Mouse (Mus musculus) liver, embryonic 13.5 days (tissue): ENCODE measurements around the gene Pomgnt2. TPM values are rescaled to one million over a fixed set of nuclear protein-coding genes. Genes with fewer than 3 reads are reported as not detected.

ENCODE experiments used
- ATAC-seq: fragments of 200-750 bp; cut with Nextera tagmentation; 2 replicates; pipeline ENCODE4 v1.8.0; 2017; ENCODE audit warnings: low read depth, mild to moderate bottlenecking, moderate number of reproducible peaks, moderate library complexity
- DNase-seq: peaks from one replicate; pipeline ENCODE4 v3.0.0; 2022
- H3K27ac ChIP-seq: fragments of 300-500 bp; sonication (generic); 2 replicates; pipeline ENCODE4 v1.5.1; 2015; ENCODE audit warnings: moderate library complexity, mild to moderate bottlenecking, inconsistent platforms
- H3K27me3 ChIP-seq: fragments of 300-500 bp; sonication (generic); 2 replicates; pipeline ENCODE4 v1.6.1; 2015; ENCODE audit warnings: mild to moderate bottlenecking, inconsistent platforms
- H3K36me3 ChIP-seq: fragments of 300-500 bp; sonication (generic); 2 replicates; pipeline ENCODE4 v1.6.1; 2015; ENCODE audit warnings: mild to moderate bottlenecking, inconsistent platforms
- H3K4me1 ChIP-seq: fragments of 300-500 bp; sonication (generic); replicated peaks from 2 replicates; pipeline ENCODE4 v1.6.1; 2015; ENCODE audit warnings: inconsistent platforms
- H3K4me2 ChIP-seq: fragments of 300-500 bp; sonication (generic); 2 replicates; pipeline ENCODE4 v1.6.1; 2015; ENCODE audit warnings: inconsistent platforms, mild to moderate bottlenecking, moderate library complexity
- H3K4me3 ChIP-seq: fragments of 300-500 bp; sonication (generic); replicated peaks from 2 replicates; pipeline ENCODE4 v1.5.1; 2015; ENCODE audit warnings: mild to moderate bottlenecking, inconsistent platforms
- H3K9ac ChIP-seq: fragments of 300-500 bp; sonication (generic); 2 replicates; pipeline ENCODE4 v1.6.1; 2015; ENCODE audit warnings: mild to moderate bottlenecking, inconsistent platforms
- H3K9me3 ChIP-seq: fragments of 300-500 bp; sonication (generic); replicated peaks from 2 replicates; pipeline ENCODE4 v1.6.1; 2016; ENCODE audit warnings: inconsistent platforms
- WGBS: fragments of 180-500 bp; shearing (Covaris S2); methylation state at CpG from one replicate; pipeline ENCODE4 v1.1.7; 2015; ENCODE audit not compliant: insufficient replicate concordance; 5-methylcytosine and 5-hydroxymethylcytosine counted together
- polyA plus RNA-seq: library from polyadenylated mRNA; unstranded; fragments of >200 nt; fragmentation: Nextera tagmentation; extraction: Ambion mirVana; gene quantifications from 2 replicates; pipeline ENCODE4 v1.2.1, GENCODE M21; 2015

The Pomgnt2 gene
- polyA plus RNA-seq, 1 experiment from 2014 or later: 2.6 TPM

- no peak overlapping the region for H3K27ac ChIP-seq
- H3K36me3 ChIP-seq: no peaks in the 10 kb centered on the region
- no peak overlapping the region for H3K4me2 ChIP-seq
- H3K27me3 ChIP-seq: no peaks in the 10 kb centered on the region
- H3K9me3 ChIP-seq: no peaks in the 10 kb centered on the region
- 47% methylated on average over 15 of the region's 15 CpGs for WGBS
- H3K9ac ChIP-seq: no peak overlapping the region
- peak; percentile 36 for DNase-seq
- H3K4me3 ChIP-seq: no peak overlapping the region
- H3K4me1 ChIP-seq: peaks cover 6% of the 10 kb centered on the region; the same call in 1 of the 2 replicates
- ATAC-seq: 0 out of 2 replicates have a peak, but pooled peaks have one; percentile 19
Observed at GRCm38 (mm10) chr9:121984465-121985461, 12.1 kb downstream of the Pomgnt2 start.

GRCm38 (mm10) chr9:121983504-121983903 is 13.4 kb downstream of the Pomgnt2 start:
- Histone ChIP-seq H3K27ac (no peak overlapping the region), H3K4me3 (no peak overlapping the region), H3K9me3 (no peaks in the 10 kb centered on the region), H3K36me3 (no peaks in the 10 kb centered on the region), H3K4me1 (peaks cover 6% of the 10 kb centered on the region; the same call in 1 of the 2 replicates), H3K27me3 (no peaks in the 10 kb centered on the region), H3K4me2 (no peak overlapping the region), H3K9ac (no peak overlapping the region)
- peak; percentile 23 for DNase-seq
- WGBS: 48% methylated on average over 15 of the region's 15 CpGs
- 0 out of 2 replicates have a peak, but pooled peaks have one; percentile 32 for ATAC-seq

GRCm38 (mm10) chr9:121982665-121983064 is 14.2 kb downstream of the Pomgnt2 start:
- Histone ChIP-seq H3K4me3 (no peak overlapping the region), H3K27ac (no peak overlapping the region), H3K9me3 (no peaks in the 10 kb centered on the region), H3K9ac (no peak overlapping the region), H3K36me3 (no peaks in the 10 kb centered on the region), H3K27me3 (no peaks in the 10 kb centered on the region), H3K4me1 (peaks cover 6% of the 10 kb centered on the region; the same call in 1 of the 2 replicates), H3K4me2 (no peak overlapping the region)
- DNase-seq (no peak), ATAC-seq (no peak)
- 81% methylated on average over 15 of the region's 15 CpGs for WGBS

GRCm38 (mm10) chr9:121982214-121982613 is 14.7 kb downstream of the Pomgnt2 start:
- DNase-seq (no peak), ATAC-seq (no peak)
- no peaks in the 10 kb centered on the region for H3K27me3 ChIP-seq
- H3K4me2 ChIP-seq: no peak overlapping the region
- H3K4me3 ChIP-seq: no peak overlapping the region
- WGBS: 87% methylated on average over 22 of the region's 22 CpGs
- H3K27ac ChIP-seq: no peak overlapping the region
- H3K9me3 ChIP-seq: no peaks in the 10 kb centered on the region
- H3K4me1 ChIP-seq: peaks cover 6% of the 10 kb centered on the region; the same call in 1 of the 2 replicates
- H3K36me3 ChIP-seq: no peaks in the 10 kb centered on the region
- no peak overlapping the region for H3K9ac ChIP-seq

- no peak for ATAC-seq
- WGBS: 49% methylated on average over 10 of the region's 10 CpGs
- no peaks in the 10 kb centered on the region for H3K36me3 ChIP-seq
- no peak overlapping the region for H3K9ac ChIP-seq
- H3K4me1 ChIP-seq: peaks cover 6% of the 10 kb centered on the region; the same call in 1 of the 2 replicates
- no peak overlapping the region for H3K4me3 ChIP-seq
- H3K27me3 ChIP-seq: no peaks in the 10 kb centered on the region
- H3K4me2 ChIP-seq: no peak overlapping the region
- no peak for DNase-seq
- H3K9me3 ChIP-seq: no peaks in the 10 kb centered on the region
- no peak overlapping the region for H3K27ac ChIP-seq
Observed at GRCm38 (mm10) chr9:121981466-121982105, 15.3 kb downstream of the Pomgnt2 start.

- Histone ChIP-seq H3K4me1 (peaks cover 6% of the 10 kb centered on the region; the same call in 1 of the 2 replicates), H3K4me2 (no peak overlapping the region), H3K36me3 (no peaks in the 10 kb centered on the region), H3K27ac (no peak overlapping the region), H3K9me3 (no peaks in the 10 kb centered on the region), H3K27me3 (no peaks in the 10 kb centered on the region), H3K9ac (no peak overlapping the region), H3K4me3 (no peak overlapping the region)
- ATAC-seq (no peak), DNase-seq (no peak)
- WGBS: 64% methylated on average over 9 of the region's 9 CpGs
Observed at GRCm38 (mm10) chr9:121981046-121981445, 15.9 kb downstream of the Pomgnt2 start.

- Histone ChIP-seq H3K4me2 (no peak overlapping the region), H3K27ac (no peak overlapping the region), H3K9me3 (no peaks in the 10 kb centered on the region), H3K36me3 (no peaks in the 10 kb centered on the region), H3K9ac (no peak overlapping the region), H3K4me3 (no peak overlapping the region), H3K27me3 (no peaks in the 10 kb centered on the region), H3K4me1 (no peaks in the 10 kb centered on the region)
- DNase-seq (no peak), ATAC-seq (no peak)
- WGBS: 60% methylated on average over 2 of the region's 2 CpGs
Observed at GRCm38 (mm10) chr9:121975321-121975720, 21.6 kb downstream of the Pomgnt2 start.

- no peak overlapping the region for H3K4me3 ChIP-seq
- 69% methylated on average over 12 of the region's 12 CpGs for WGBS
- no peak overlapping the region for H3K9ac ChIP-seq
- no peaks in the 10 kb centered on the region for H3K9me3 ChIP-seq
- no peak overlapping the region for H3K27ac ChIP-seq
- DNase-seq (no peak), ATAC-seq (no peak)
- no peak overlapping the region for H3K4me2 ChIP-seq
- H3K4me1 ChIP-seq: no peaks in the 10 kb centered on the region
- H3K36me3 ChIP-seq: no peaks in the 10 kb centered on the region
- no peaks in the 10 kb centered on the region for H3K27me3 ChIP-seq
Observed at GRCm38 (mm10) chr9:121974141-121974986, 22.5 kb downstream of the Pomgnt2 start.

- Histone ChIP-seq H3K4me3 (no peak overlapping the region), H3K4me2 (no peak overlapping the region), H3K27ac (no peak overlapping the region), H3K4me1 (no peaks in the 10 kb centered on the region), H3K27me3 (no peaks in the 10 kb centered on the region), H3K9me3 (no peaks in the 10 kb centered on the region), H3K36me3 (no peaks in the 10 kb centered on the region), H3K9ac (no peak overlapping the region)
- WGBS: 36% methylated on average over 1 of the region's 1 CpGs
- no peak for ATAC-seq
- DNase-seq: no peak
Observed at GRCm38 (mm10) chr9:121973207-121973606, 23.7 kb downstream of the Pomgnt2 start.

GRCm38 (mm10) chr9:121969841-121970381 is 27.0 kb downstream of the Pomgnt2 start:
- Histone ChIP-seq H3K9me3 (no peaks in the 10 kb centered on the region), H3K27me3 (no peaks in the 10 kb centered on the region), H3K4me3 (no peak overlapping the region), H3K4me1 (no peaks in the 10 kb centered on the region), H3K36me3 (no peaks in the 10 kb centered on the region), H3K4me2 (no peak overlapping the region), H3K9ac (no peak overlapping the region), H3K27ac (no peak overlapping the region)
- ATAC-seq (no peak), DNase-seq (no peak)
- WGBS: 41% methylated on average over 5 of the region's 5 CpGs
